Mouse (Mus musculus): ENCODE measurements around the gene Rd3. TPM values are rescaled to one million over a fixed set of nuclear protein-coding genes. Genes with fewer than 3 reads are reported as not detected.

Gene Rd3
- polyA plus RNA-seq, 1 experiment from 2014 or later = 3.7 TPM

GRCm38 (mm10) chr1:191947796-191948195 is 29.4 kb upstream of the Rd3 start:
- TF ChIP-seq EP300 (IDR thresholded peaks at IDR 0.05) (no peak), CTCF (IDR thresholded peaks at IDR 0.05) (no peak)
- peak overlapping the region; percentile 71 for H3K27ac ChIP-seq (ENCODE audit: low read length)
- H3K4me3 ChIP-seq (ENCODE audit: low read depth, low read length) = no peak overlapping the region
- no peaks in the 10 kb centered on the region for H3K27me3 ChIP-seq (replicated peaks; ENCODE audit: insufficient read depth, low read length)
- no peaks in the 10 kb centered on the region for H3K36me3 ChIP-seq (ENCODE audit: insufficient read depth, low read length)
- H3K4me1 ChIP-seq (ENCODE audit: insufficient read depth, low read depth, low read length) = no peaks in the 10 kb centered on the region; the same call in 1 of the 2 replicates
- H3K9ac ChIP-seq (replicated peaks; ENCODE audit: low read depth) = no peak overlapping the region
- DNase-seq (ENCODE audit: low spot score) (no peak), ATAC-seq (no peak)
- H3K9me3 ChIP-seq (ENCODE audit: low read length) = no peaks in the 10 kb centered on the region
- 56% methylated on average over 8 of the region's 8 CpGs for WGBS
- no peak overlapping the region for H3K4me2 ChIP-seq (replicated peaks; ENCODE audit: low read depth, low read length)

DNA sequence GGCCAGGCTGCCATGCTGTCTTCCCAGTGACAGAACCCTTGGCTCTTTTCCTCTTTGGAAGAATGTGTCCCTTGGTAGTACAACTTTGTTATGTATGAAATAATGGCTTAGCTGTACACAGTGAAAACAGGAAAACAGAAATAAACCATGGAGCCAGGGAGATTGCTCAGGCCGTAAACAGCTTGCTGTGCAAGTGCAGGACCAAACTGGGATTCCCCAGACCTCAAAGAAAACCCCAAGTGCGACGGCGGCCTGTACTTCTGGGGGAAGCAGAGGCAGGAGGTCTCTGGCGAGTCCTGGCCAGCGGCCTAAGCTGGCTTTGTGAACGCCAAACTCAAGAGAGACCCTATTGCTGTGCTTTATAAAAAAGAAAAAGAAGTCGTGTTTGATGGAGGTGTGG is 28.6 kb upstream of the Rd3 start:
- ATAC-seq (no peak), DNase-seq (ENCODE audit: low spot score) (no peak)
- 74% methylated on average over 8 of the region's 8 CpGs for WGBS
- Histone ChIP-seq H3K27ac (ENCODE audit: low read length) (peak overlapping the region; percentile 54; the same call in 1 of the 2 replicates), H3K4me1 (ENCODE audit: insufficient read depth, low read depth, low read length) (no peaks in the 10 kb centered on the region; the same call in 1 of the 2 replicates), H3K4me2 (replicated peaks; ENCODE audit: low read depth, low read length) (no peak overlapping the region), H3K36me3 (ENCODE audit: insufficient read depth, low read length) (no peaks in the 10 kb centered on the region), H3K9me3 (ENCODE audit: low read length) (no peaks in the 10 kb centered on the region), H3K9ac (replicated peaks; ENCODE audit: low read depth) (no peak overlapping the region), H3K27me3 (replicated peaks; ENCODE audit: insufficient read depth, low read length) (no peaks in the 10 kb centered on the region), H3K4me3 (ENCODE audit: low read depth, low read length) (no peak overlapping the region)
- TF ChIP-seq CTCF (IDR thresholded peaks at IDR 0.05) (no peak), EP300 (IDR thresholded peaks at IDR 0.05) (no peak)

GRCm38 (mm10) chr1:191950611-191951010 is 26.6 kb upstream of the Rd3 start:
- Histone ChIP-seq H3K4me3 (ENCODE audit: low read depth, low read length) (no peak overlapping the region), H3K36me3 (ENCODE audit: insufficient read depth, low read length) (no peaks in the 10 kb centered on the region), H3K27me3 (replicated peaks; ENCODE audit: insufficient read depth, low read length) (no peaks in the 10 kb centered on the region), H3K9ac (replicated peaks; ENCODE audit: low read depth) (no peak overlapping the region), H3K27ac (ENCODE audit: low read length) (no peak overlapping the region; the same call in 1 of the 2 replicates), H3K4me2 (replicated peaks; ENCODE audit: low read depth, low read length) (no peak overlapping the region), H3K9me3 (ENCODE audit: low read length) (no peaks in the 10 kb centered on the region), H3K4me1 (ENCODE audit: insufficient read depth, low read depth, low read length) (no peaks in the 10 kb centered on the region; the same call in 1 of the 2 replicates)
- WGBS = 54% methylated on average over 2 of the region's 2 CpGs
- DNase-seq (ENCODE audit: low spot score) (peak; percentile 46), ATAC-seq (peak; percentile 24; the same call in 1 of the 2 replicates)
- TF ChIP-seq EP300 (IDR thresholded peaks at IDR 0.05) = no peak
- TF ChIP-seq CTCF (IDR thresholded peaks at IDR 0.05) = no peak

DNA sequence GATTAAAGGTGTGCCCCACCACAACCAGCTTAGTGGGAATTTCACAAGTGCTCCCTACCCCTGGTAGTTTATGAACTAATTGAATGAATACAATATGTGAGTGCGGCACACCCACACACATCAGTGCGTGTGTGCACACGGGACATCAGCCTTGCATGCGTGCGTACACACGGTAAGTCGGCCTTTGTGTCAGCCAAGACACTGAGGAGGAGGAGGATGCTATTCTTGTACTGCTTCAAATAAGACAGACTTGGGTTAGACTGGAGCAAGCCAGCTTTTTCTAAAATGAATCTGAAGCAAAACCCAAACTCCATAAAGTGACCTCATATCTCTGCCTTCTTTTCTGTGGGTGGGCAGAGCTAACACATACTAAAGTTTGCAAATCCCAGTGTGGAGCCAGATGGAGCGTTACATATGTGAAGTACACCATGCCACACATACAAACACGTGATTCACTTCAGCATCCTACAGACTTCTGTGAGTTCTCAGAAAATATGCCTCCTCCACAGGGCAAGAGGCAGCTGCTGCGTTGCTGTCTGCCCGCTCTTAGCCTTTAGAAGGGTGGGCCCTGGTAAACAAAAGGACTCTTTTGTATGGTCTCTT is 24.3 kb upstream of the Rd3 start:
- no peak overlapping the region for H3K9ac ChIP-seq (replicated peaks; ENCODE audit: low read depth)
- ATAC-seq = no peak
- H3K36me3 ChIP-seq (ENCODE audit: insufficient read depth, low read length) = no peaks in the 10 kb centered on the region
- no peaks in the 10 kb centered on the region for H3K9me3 ChIP-seq (ENCODE audit: low read length)
- H3K27ac ChIP-seq (ENCODE audit: low read length) = no peak overlapping the region
- H3K27me3 ChIP-seq (replicated peaks; ENCODE audit: insufficient read depth, low read length) = no peaks in the 10 kb centered on the region
- H3K4me1 ChIP-seq (ENCODE audit: insufficient read depth, low read depth, low read length) = peaks cover 6% of the 10 kb centered on the region; the same call in 1 of the 2 replicates
- no peak for DNase-seq (ENCODE audit: low spot score)
- no peak overlapping the region for H3K4me2 ChIP-seq (replicated peaks; ENCODE audit: low read depth, low read length)
- TF ChIP-seq EP300 (IDR thresholded peaks at IDR 0.05) (no peak), CTCF (IDR thresholded peaks at IDR 0.05) (no peak)
- 90% methylated on average over 11 of the region's 11 CpGs for WGBS
- H3K4me3 ChIP-seq (ENCODE audit: low read depth, low read length) = no peak overlapping the region

DNA sequence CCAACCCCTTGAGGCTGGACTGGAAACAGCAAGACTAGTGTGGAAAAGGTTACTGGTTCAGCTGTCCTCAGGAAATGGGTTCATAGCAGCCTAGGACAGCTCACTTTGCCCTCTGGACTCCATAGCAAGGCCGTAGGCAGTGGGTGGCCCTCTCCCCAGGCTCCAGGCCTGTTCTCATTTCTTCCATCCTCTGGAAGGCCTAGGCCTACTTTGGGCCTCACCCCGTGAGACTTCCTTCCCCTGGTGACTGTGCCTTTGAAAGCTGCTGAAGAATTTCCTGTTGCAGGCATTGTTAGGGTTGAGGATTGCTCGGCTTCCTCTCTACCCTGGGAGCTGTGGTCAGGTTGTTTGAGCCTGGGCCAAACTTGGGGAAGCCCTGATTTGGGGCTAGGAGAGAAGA is 22.1 kb upstream of the Rd3 start:
- no peak for TF ChIP-seq CTCF (IDR thresholded peaks at IDR 0.05)
- peak; percentile 83 for TF ChIP-seq EP300 (IDR thresholded peaks at IDR 0.05)
- 35% methylated on average over 3 of the region's 3 CpGs for WGBS
- Histone ChIP-seq H3K9ac (replicated peaks; ENCODE audit: low read depth) (no peak overlapping the region), H3K27me3 (replicated peaks; ENCODE audit: insufficient read depth, low read length) (no peaks in the 10 kb centered on the region), H3K9me3 (ENCODE audit: low read length) (no peaks in the 10 kb centered on the region), H3K4me3 (ENCODE audit: low read depth, low read length) (no peak overlapping the region), H3K4me1 (ENCODE audit: insufficient read depth, low read depth, low read length) (peaks cover 6% of the 10 kb centered on the region; the same call in 1 of the 2 replicates), H3K4me2 (replicated peaks; ENCODE audit: low read depth, low read length) (no peak overlapping the region), H3K27ac (ENCODE audit: low read length) (peak overlapping the region; percentile 85), H3K36me3 (ENCODE audit: insufficient read depth, low read length) (no peaks in the 10 kb centered on the region)
- DNase-seq (ENCODE audit: low spot score) (peak; percentile 65), ATAC-seq (peak; percentile 76)

DNA sequence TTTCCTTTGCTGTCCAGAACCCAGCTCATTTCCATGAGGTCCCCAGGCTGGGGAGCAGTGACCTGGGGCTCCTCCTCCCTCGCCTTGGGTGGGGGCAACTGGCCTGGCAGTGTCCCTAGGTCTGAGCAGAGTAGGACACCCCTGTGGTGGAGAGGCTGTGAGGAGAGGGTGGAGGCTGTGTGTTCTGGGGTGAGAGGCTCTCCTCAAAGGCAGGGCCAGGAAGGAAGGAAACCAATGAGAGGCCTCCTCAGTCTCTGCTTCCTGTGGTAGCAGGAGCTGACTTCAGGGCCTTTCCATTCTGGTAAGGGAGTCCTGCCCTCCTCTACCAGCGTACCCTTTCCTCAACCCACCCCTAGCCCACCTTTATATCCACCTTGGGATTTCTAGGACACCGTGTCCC is 20.9 kb upstream of the Rd3 start:
- Histone ChIP-seq H3K27ac (ENCODE audit: low read length) (peak overlapping the region; percentile 85), H3K9ac (replicated peaks; ENCODE audit: low read depth) (no peak overlapping the region; the same call in 1 of the 2 replicates), H3K36me3 (ENCODE audit: insufficient read depth, low read length) (no peaks in the 10 kb centered on the region), H3K4me1 (ENCODE audit: insufficient read depth, low read depth, low read length) (peaks cover 6% of the 10 kb centered on the region; the same call in 1 of the 2 replicates), H3K9me3 (ENCODE audit: low read length) (no peaks in the 10 kb centered on the region), H3K4me2 (replicated peaks; ENCODE audit: low read depth, low read length) (peak overlapping the region; percentile 25; the same call in 1 of the 2 replicates), H3K4me3 (ENCODE audit: low read depth, low read length) (no peak overlapping the region), H3K27me3 (replicated peaks; ENCODE audit: insufficient read depth, low read length) (no peaks in the 10 kb centered on the region)
- whole genome bisulfite sequencing = 53% methylated on average over 3 of the region's 3 CpGs
- ATAC-seq = peak; percentile 89
- peak; percentile 54 for DNase-seq (ENCODE audit: low spot score)
- TF ChIP-seq CTCF (IDR thresholded peaks at IDR 0.05) (no peak), EP300 (IDR thresholded peaks at IDR 0.05) (peak; percentile 56; the same call in 1 of the 2 replicates)
